Mouse (Mus musculus): ENCODE data around the gene Serpina3a. TPM values are rescaled to one million over a fixed set of nuclear protein-coding genes. Genes with fewer than 3 reads are reported as not detected.

The Serpina3a gene
- 2.9 TPM for polyA plus RNA-seq (2014; fragmentation: Illumina TruSeq; extraction: RNeasy Lipid Tissue Mini Kit (QIAGEN cat#74804))

GRCm38 (mm10) chr12:104112333-104112732 is at the start of gene Serpina3a:
TSS of gene Serpina3a (plus strand) at chr12:104112724.

DNA sequence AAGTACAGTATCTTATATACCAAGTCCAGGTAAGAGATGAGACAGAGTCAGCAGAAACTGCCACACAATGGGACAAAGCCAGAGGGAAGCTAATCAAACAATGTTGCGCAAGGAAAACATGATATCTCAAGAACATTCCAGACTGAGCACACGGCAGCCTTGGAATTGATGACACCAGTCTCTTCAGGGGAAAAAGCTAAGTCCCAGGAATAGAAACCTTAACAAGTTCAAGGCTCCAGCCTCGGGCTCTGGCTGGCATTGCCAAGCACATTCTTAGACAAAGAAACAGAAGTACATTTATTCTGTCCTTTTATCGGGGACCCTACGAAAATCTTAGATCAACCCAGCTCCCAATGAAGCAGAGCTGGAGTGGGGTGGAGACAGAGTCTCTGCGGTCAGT is 11.8 kb upstream of the Serpina3a start, which contains the start of gene Serpina5:
Gene Serpina5 (plus strand): TSS at position 346 of the 400 bp plus-strand sequence.

DNA sequence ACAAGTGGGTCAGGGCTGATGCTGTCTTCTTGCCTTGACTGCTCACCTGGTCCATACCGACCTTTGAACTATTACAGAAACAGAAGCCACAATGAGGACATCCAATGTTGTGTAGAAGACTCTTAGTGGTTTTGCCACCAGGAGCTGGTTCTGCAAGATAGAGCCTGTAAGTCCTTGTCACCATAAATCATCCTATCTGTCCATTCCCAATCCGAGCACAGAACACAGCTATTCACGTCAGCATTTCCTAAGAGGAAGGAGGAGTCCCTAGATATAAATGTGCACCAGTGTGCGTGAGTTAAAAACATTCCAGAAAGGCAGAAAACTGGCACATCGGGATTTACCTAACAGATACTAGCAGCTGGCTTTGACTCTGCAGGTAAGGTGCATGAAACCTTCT is 15.2 kb downstream of the Serpina3a start, which contains the start of gene Serpina3b:
Gene Serpina3b (plus strand): TSS at position 301 of the 400 bp plus-strand sequence.

GRCm38 (mm10) chr12:104153656-104154055 is 41.1 kb downstream of the Serpina3a start, which contains the start of gene Serpina3c:
TSS of gene Serpina3c (minus strand) at chr12:104153870.

Other genes with a start within 250 kb of the Serpina3a start
- gene Serpina1a, start 249.2 kb upstream of the Serpina3a start, polyA plus RNA-seq (2014; fragmentation: Illumina TruSeq; extraction: RNeasy Lipid Tissue Mini Kit (QIAGEN cat#74804)): not detected
- gene Serpina1c, start 207.8 kb upstream of the Serpina3a start, polyA plus RNA-seq (2014; fragmentation: Illumina TruSeq; extraction: RNeasy Lipid Tissue Mini Kit (QIAGEN cat#74804)): not detected
- 20.9 TPM for gene Serpina1e, start 153.7 kb upstream of the Serpina3a start, polyA plus RNA-seq (2014; fragmentation: Illumina TruSeq; extraction: RNeasy Lipid Tissue Mini Kit (QIAGEN cat#74804))
- gene Serpina11, start 122.8 kb upstream of the Serpina3a start, polyA plus RNA-seq (2014; fragmentation: Illumina TruSeq; extraction: RNeasy Lipid Tissue Mini Kit (QIAGEN cat#74804)): not detected
- gene Serpina9, start 99.0 kb upstream of the Serpina3a start, polyA plus RNA-seq (2014; fragmentation: Illumina TruSeq; extraction: RNeasy Lipid Tissue Mini Kit (QIAGEN cat#74804)): 0.40 TPM
- gene Serpina12, start 68.3 kb upstream of the Serpina3a start, polyA plus RNA-seq (2014; fragmentation: Illumina TruSeq; extraction: RNeasy Lipid Tissue Mini Kit (QIAGEN cat#74804)): not detected
- gene Serpina5, start 11.6 kb upstream of the Serpina3a start, polyA plus RNA-seq (2014; fragmentation: Illumina TruSeq; extraction: RNeasy Lipid Tissue Mini Kit (QIAGEN cat#74804)): 138 TPM
- not detected for gene Serpina3b, start 15.3 kb downstream of the Serpina3a start, polyA plus RNA-seq (2014; fragmentation: Illumina TruSeq; extraction: RNeasy Lipid Tissue Mini Kit (QIAGEN cat#74804))
- 40.5 TPM for gene Serpina3c, start 41.1 kb downstream of the Serpina3a start, polyA plus RNA-seq (2014; fragmentation: Illumina TruSeq; extraction: RNeasy Lipid Tissue Mini Kit (QIAGEN cat#74804))
- 0.46 TPM for gene Serpina3f, start 101.8 kb downstream of the Serpina3a start, polyA plus RNA-seq (2014; fragmentation: Illumina TruSeq; extraction: RNeasy Lipid Tissue Mini Kit (QIAGEN cat#74804))
- gene Serpina3g, start 123.5 kb downstream of the Serpina3a start, polyA plus RNA-seq (2014; fragmentation: Illumina TruSeq; extraction: RNeasy Lipid Tissue Mini Kit (QIAGEN cat#74804)): 27.1 TPM
- gene Serpina3i, start 150.4 kb downstream of the Serpina3a start, polyA plus RNA-seq (2014; fragmentation: Illumina TruSeq; extraction: RNeasy Lipid Tissue Mini Kit (QIAGEN cat#74804)): not detected
- gene Serpina3j, start 201.8 kb downstream of the Serpina3a start, polyA plus RNA-seq (2014; fragmentation: Illumina TruSeq; extraction: RNeasy Lipid Tissue Mini Kit (QIAGEN cat#74804)): not detected
- gene Serpina3k, start 225.8 kb downstream of the Serpina3a start, polyA plus RNA-seq (2014; fragmentation: Illumina TruSeq; extraction: RNeasy Lipid Tissue Mini Kit (QIAGEN cat#74804)): 0.29 TPM
- not detected for gene Serpina3m, start 225.8 kb downstream of the Serpina3a start, polyA plus RNA-seq (2014; fragmentation: Illumina TruSeq; extraction: RNeasy Lipid Tissue Mini Kit (QIAGEN cat#74804))